Mouse (Mus musculus): ENCODE results near the gene Myom1.

- TF ChIP-seq CTCF (IDR thresholded peaks at IDR 0.05; ENCODE audit: extremely low read depth, insufficient read depth, insufficient read length, insufficient replicate concordance) (no peak), POLR2A (IDR thresholded peaks at IDR 0.05; ENCODE audit: low read depth, low read length) (no peak)
Measured at GRCm38 (mm10) chr17:71032719-71033118, 30.3 kb downstream of the Myom1 start.

Measured in spleen, adult 2 months (tissue).